Mouse (Mus musculus): ENCODE results near the gene Fam222b. TPM values are rescaled to one million over a fixed set of nuclear protein-coding genes. Genes with fewer than 3 reads are reported as not detected.

Fam222b gene
- polyA plus RNA-seq, 1 experiment from 2014 or later = 13.3 TPM

DNA sequence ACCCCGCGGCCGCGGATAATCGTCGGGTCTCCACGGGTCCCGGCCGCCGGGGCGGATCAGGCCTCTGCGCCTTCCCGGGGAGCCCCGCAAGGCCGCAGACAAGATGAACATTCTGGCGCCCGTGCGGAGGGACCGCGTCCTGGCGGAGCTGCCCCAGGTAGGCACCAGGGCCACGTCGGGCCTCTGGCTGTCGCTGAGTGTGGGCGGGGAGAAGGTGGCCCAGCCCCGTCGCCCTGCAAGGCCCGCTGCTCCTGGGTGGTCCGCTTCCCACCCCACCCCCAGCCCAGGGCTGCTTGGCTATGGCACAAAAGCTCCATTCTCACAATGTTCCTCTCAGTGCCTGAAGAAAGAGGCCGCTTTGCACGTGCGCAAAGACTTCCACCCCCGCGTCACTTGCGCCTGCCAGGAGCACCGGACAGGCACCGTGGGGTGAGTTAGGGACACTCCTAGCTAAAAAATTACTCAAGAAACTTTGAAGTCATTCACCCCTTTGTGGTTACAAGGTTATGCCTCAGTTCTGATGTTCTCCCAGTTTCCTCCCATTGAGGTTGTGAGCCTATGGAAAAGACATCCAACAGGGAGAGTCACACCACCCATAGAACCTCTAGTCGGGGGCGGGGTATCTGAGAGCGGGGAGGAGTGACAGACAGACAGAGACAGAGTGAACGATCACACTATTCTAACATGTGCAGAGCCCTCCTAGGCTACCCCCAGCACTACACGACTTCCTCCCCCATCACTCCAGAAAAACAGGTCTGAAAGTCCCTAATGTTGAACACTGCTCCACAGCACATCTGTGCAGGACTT lies 95.0 kb downstream of the Fam222b start:
- peaks cover 21% of the 10 kb centered on the region for H3K36me3 ChIP-seq (ENCODE audit: insufficient read depth, low read length)
- H3K4me3 ChIP-seq (replicated peaks; ENCODE audit: low read depth, low read length) = peak overlapping the region; percentile 78
- H3K27ac ChIP-seq = peak overlapping the region; percentile 99
- H3K4me1 ChIP-seq (replicated peaks; ENCODE audit: insufficient read depth, low read length) = peaks cover 11% of the 10 kb centered on the region
- peak overlapping the region; percentile 82 for H3K4me2 ChIP-seq (ENCODE audit: low read length)
- WGBS = 1% methylated on average over 42 of the region's 42 CpGs
- H3K27me3 ChIP-seq (ENCODE audit: insufficient read depth, low read length) = no peaks in the 10 kb centered on the region
- peak; percentile 86 for ATAC-seq (replicated peaks; ENCODE audit: low FRiP score, low read depth)
- TF ChIP-seq CTCF (IDR thresholded peaks at IDR 0.05; ENCODE audit: low read depth) = no peak
- H3K9ac ChIP-seq (ENCODE audit: low read depth, low read length) = peak overlapping the region; percentile 94
- no peaks in the 10 kb centered on the region for H3K9me3 ChIP-seq (replicated peaks; ENCODE audit: low read length)
- DNase-seq (ENCODE audit: low spot score) = peak; percentile 92

DNA sequence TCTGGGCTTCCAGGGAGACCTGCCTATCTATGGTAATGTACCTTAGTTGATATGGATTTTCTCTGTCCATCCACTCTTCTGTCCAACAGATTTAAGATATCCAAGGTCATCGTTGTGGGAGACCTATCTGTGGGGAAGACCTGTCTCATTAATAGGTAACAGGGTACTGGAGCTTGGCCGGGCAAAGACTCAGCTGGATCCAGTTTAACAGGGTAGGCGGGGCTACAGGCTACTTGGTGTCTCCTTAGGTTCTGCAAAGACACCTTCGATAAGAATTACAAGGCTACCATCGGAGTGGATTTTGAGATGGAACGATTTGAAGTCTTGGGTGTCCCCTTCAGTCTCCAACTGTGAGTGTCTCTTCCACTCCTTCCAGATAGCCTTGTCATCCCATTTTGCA lies 95.6 kb downstream of the Fam222b start:
- peak overlapping the region; percentile 78 for H3K4me3 ChIP-seq (replicated peaks; ENCODE audit: low read depth, low read length)
- peaks cover 21% of the 10 kb centered on the region for H3K36me3 ChIP-seq (ENCODE audit: insufficient read depth, low read length)
- peak overlapping the region; percentile 94 for H3K9ac ChIP-seq (ENCODE audit: low read depth, low read length)
- peak overlapping the region; percentile 99 for H3K27ac ChIP-seq
- no peaks in the 10 kb centered on the region for H3K9me3 ChIP-seq (replicated peaks; ENCODE audit: low read length)
- TF ChIP-seq CTCF (IDR thresholded peaks at IDR 0.05; ENCODE audit: low read depth) = no peak
- ATAC-seq (replicated peaks; ENCODE audit: low FRiP score, low read depth) (0 out of 2 replicates have a peak, but pooled peaks have one; percentile 17), DNase-seq (ENCODE audit: low spot score) (no peak)
- H3K4me2 ChIP-seq (ENCODE audit: low read length) = peak overlapping the region; percentile 82
- WGBS = 44% methylated on average over 6 of the region's 6 CpGs
- no peaks in the 10 kb centered on the region for H3K27me3 ChIP-seq (ENCODE audit: insufficient read depth, low read length)
- H3K4me1 ChIP-seq (replicated peaks; ENCODE audit: insufficient read depth, low read length) = peaks cover 12% of the 10 kb centered on the region

DNA sequence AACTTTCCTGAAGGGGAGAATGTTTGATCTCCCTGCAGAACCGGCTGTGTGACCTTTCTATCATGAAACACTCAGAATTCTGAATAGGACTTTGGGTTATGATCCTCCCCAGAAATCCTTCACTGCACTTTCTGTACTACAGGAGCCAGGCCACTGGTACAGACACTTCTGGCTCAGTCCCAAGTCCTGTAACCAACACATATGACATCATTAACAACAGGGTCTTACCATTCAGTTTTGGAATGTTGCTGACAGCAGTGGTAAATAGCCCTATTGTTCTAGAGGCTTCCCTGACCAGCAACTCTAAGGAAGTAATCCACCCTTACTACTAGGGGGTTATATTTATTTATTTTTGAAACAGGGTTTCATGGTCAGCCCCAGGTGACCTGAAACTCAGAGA lies 98.7 kb downstream of the Fam222b start, which contains the start of gene Proca1:
Gene Proca1 (plus strand): TSS at position 280 of the 400 bp plus-strand sequence.
- WGBS = 78% methylated on average over 1 of the region's 1 CpGs
- Histone ChIP-seq H3K9ac (ENCODE audit: low read depth, low read length) (0 out of 2 replicates have a peak within 1 kb of the TSS, but pooled peaks have one; percentile 13), H3K36me3 (ENCODE audit: insufficient read depth, low read length) (peaks cover 21% of the 10 kb centered on the region), H3K4me2 (ENCODE audit: low read length) (peak within 1 kb of the TSS; percentile 65), H3K9me3 (replicated peaks; ENCODE audit: low read length) (no peaks in the 10 kb centered on the region), H3K4me3 (replicated peaks; ENCODE audit: low read depth, low read length) (peak within 1 kb of the TSS; percentile 53), H3K27ac (no peak within 1 kb of the TSS), H3K4me1 (replicated peaks; ENCODE audit: insufficient read depth, low read length) (peaks cover 14% of the 10 kb centered on the region), H3K27me3 (ENCODE audit: insufficient read depth, low read length) (no peaks in the 10 kb centered on the region)
- no peak for TF ChIP-seq CTCF (IDR thresholded peaks at IDR 0.05; ENCODE audit: low read depth)
- ATAC-seq (replicated peaks; ENCODE audit: low FRiP score, low read depth) (no peak), DNase-seq (ENCODE audit: low spot score) (no peak)

DNA sequence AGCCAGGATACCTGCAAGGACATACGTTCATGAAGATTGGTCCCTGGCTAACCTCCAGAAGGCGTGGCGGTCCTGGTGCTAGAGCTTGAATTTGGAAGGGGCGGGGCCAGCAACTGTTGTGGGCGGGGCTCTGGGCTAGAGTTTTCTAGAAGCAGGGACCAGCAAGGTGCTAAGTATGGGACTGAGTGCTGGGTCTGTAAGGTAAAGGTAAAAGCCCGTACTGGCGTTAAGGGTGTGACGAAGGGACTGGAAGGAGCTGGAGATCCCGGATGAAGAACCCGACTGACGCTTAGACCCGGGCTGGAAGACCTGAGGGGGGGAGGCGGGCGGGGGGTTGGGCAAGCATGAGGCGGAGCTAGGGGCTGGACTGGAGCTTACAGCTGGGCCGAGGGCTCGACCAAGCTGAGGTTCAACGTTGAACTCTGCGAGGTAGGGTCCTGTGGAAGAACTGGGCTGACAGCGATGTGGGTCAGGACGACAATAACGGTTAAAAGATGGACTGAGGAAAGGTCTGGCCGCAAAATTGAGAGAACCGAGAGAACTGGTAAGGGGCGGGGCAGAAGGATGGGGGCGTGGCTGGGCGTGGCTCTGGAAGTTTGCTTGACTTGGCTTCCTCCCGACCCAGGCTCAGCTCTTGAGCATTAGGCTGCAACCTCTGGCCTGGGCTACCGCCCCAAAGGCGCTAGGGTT lies 100.1 kb downstream of the Fam222b start:
- H3K4me1 ChIP-seq (replicated peaks; ENCODE audit: insufficient read depth, low read length) = peaks cover 11% of the 10 kb centered on the region
- no peak for TF ChIP-seq CTCF (IDR thresholded peaks at IDR 0.05; ENCODE audit: low read depth)
- peak overlapping the region; percentile 65 for H3K4me2 ChIP-seq (ENCODE audit: low read length)
- 2% methylated on average over 30 of the region's 30 CpGs for WGBS
- peak; percentile 86 for DNase-seq (ENCODE audit: low spot score)
- peak; percentile 73 for ATAC-seq (replicated peaks; ENCODE audit: low FRiP score, low read depth)
- no peak overlapping the region for H3K27ac ChIP-seq
- peaks cover 21% of the 10 kb centered on the region for H3K36me3 ChIP-seq (ENCODE audit: insufficient read depth, low read length)
- H3K9ac ChIP-seq (ENCODE audit: low read depth, low read length) = peak overlapping the region; percentile 13
- no peaks in the 10 kb centered on the region for H3K9me3 ChIP-seq (replicated peaks; ENCODE audit: low read length)
- no peaks in the 10 kb centered on the region for H3K27me3 ChIP-seq (ENCODE audit: insufficient read depth, low read length)
- peak overlapping the region; percentile 53 for H3K4me3 ChIP-seq (replicated peaks; ENCODE audit: low read depth, low read length)

DNA sequence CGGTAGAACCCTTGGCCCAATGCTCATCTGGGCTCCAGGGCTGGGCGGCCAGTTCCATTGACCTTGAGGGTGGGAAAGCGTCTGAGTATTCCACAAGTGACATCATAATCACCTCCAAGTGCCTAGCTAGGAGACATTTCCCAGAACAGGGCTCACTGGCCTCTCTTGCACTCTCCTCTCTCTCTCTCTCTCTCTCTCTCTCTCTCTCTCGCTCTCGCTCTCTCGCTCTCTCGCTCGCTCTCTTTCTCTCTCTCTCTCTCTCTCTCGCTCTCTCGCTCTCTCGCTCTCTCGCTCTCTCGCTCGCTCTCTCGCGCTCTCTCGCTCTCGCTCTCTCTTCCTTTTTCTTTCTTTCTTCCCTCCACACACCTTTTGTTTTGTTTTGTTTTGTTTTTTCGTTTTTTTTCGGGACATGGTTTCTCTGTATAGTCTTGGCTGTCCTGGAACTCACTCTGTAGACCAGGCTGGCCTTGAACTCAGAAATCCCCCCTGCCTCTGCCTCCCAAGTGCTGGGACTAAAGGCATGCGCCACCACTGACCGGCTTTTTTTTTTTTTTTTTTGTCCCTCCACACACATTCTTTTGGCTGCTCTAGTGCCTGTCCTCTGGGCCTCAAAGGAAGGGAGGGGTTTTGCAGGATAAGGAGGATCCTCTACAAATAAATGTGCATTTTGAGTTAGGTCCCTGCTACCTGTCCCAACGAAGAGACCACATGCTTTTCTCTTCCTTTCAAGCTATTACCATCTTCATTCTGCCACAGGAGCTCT lies 100.8 kb downstream of the Fam222b start:
- no peaks in the 10 kb centered on the region for H3K9me3 ChIP-seq (replicated peaks; ENCODE audit: low read length)
- 66% methylated on average over 23 of the region's 23 CpGs for WGBS
- no peaks in the 10 kb centered on the region for H3K27me3 ChIP-seq (ENCODE audit: insufficient read depth, low read length)
- no peak for TF ChIP-seq CTCF (IDR thresholded peaks at IDR 0.05; ENCODE audit: low read depth)
- H3K4me1 ChIP-seq (replicated peaks; ENCODE audit: insufficient read depth, low read length) = peaks cover 5% of the 10 kb centered on the region
- peak overlapping the region; percentile 53 for H3K4me3 ChIP-seq (replicated peaks; ENCODE audit: low read depth, low read length)
- H3K36me3 ChIP-seq (ENCODE audit: insufficient read depth, low read length) = peaks cover 17% of the 10 kb centered on the region
- H3K9ac ChIP-seq (ENCODE audit: low read depth, low read length) = peak overlapping the region; percentile 13
- DNase-seq (ENCODE audit: low spot score) = no peak
- no peak overlapping the region for H3K27ac ChIP-seq
- no peak for ATAC-seq (replicated peaks; ENCODE audit: low FRiP score, low read depth)
- H3K4me2 ChIP-seq (ENCODE audit: low read length) = peak overlapping the region; percentile 65

DNA sequence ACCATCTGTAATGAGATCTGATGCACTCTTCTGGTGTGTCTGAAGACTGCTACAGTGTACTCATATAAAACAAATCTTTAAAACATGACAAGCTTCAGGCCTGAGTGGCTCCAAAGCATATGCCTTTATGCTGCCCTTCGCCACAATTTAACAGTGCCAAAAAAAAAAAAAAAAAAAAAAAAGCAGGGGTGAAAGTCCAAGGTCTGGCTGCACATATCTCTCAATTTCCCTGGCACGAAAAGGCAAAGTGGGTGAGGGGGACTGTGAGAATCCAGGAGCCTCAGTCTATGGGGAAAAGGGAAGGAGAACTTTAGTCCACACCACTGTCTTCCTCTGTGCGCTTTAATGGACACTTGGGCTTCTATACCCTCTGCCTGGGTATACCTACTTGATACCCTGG lies 107.9 kb downstream of the Fam222b start:
- DNase-seq (ENCODE audit: low spot score) = no peak

More for the DNA sequence above, 107.9 kb downstream of the Fam222b start:
- H3K9ac ChIP-seq (ENCODE audit: low read depth, low read length) = no peak overlapping the region
- WGBS = 74% methylated on average over 3 of the region's 3 CpGs
- ATAC-seq (replicated peaks; ENCODE audit: low FRiP score, low read depth) = no peak
- H3K4me1 ChIP-seq (replicated peaks; ENCODE audit: insufficient read depth, low read length) = peaks cover 3% of the 10 kb centered on the region; the same call in 1 of the 2 replicates
- no peak overlapping the region for H3K27ac ChIP-seq
- peaks cover 8% of the 10 kb centered on the region for H3K36me3 ChIP-seq (ENCODE audit: insufficient read depth, low read length)
- H3K9me3 ChIP-seq (replicated peaks; ENCODE audit: low read length) = no peaks in the 10 kb centered on the region
- H3K4me3 ChIP-seq (replicated peaks; ENCODE audit: low read depth, low read length) = no peak overlapping the region
- H3K4me2 ChIP-seq (ENCODE audit: low read length) = no peak overlapping the region
- no peak for TF ChIP-seq CTCF (IDR thresholded peaks at IDR 0.05; ENCODE audit: low read depth)
- H3K27me3 ChIP-seq (ENCODE audit: insufficient read depth, low read length) = no peaks in the 10 kb centered on the region

Data from kidney, postnatal 0 days (tissue).